Mouse (Mus musculus) left cerebral cortex, postnatal 25 days (tissue): ENCODE data around the gene Tpte. TPM values are rescaled to one million over a fixed set of nuclear protein-coding genes. Genes with fewer than 3 reads are reported as not detected.

Source experiments
- DNase-seq, 2 experiments: peaks; one replicate each; pipeline ENCODE4 v3.0.0; 2022; ENCODE audit warnings: low spot score in 2 of 2, mixed read lengths in 1 of 2
- intact Hi-C: fragments of 180-260 bp; cut with DNase I; formaldehyde crosslinking; loops from one replicate; pipeline ENCODE4 v1.15.1; 2025
- total RNA-seq, 2 experiments: library from RNA; stranded (reverse); gene quantifications; 2 replicates each; pipeline ENCODE4 v1.2.3; 2021

Gene Tpte
- total RNA-seq, 2 experiments from 2014 or later, result not detected

- intact Hi-C loops, result loop anchor here (1.0 kb wide), 1 partner anchor 219 kb away; no protein-coding TSS in a partner anchor
- no peak for DNase-seq
These were observed 128.7 kb downstream of the Tpte start for GRCm38 (mm10) chr8:22411971-22412370.

Other genes with a start within 250 kb of the Tpte start
- 1 to 10 TPM; 1.9 to 2.0 TPM for gene Atp7b, start 223.1 kb upstream of the Tpte start, total RNA-seq
- 10 to 100 TPM; 32.7 to 34.4 TPM for gene Alg11, start 222.7 kb upstream of the Tpte start, total RNA-seq
- gene Nek5, start 158.4 kb upstream of the Tpte start, total RNA-seq, result under 1 TPM in 1 of 2 experiments, not detected in 1; 0.16 TPM
- gene Nek3, start 117.0 kb upstream of the Tpte start, total RNA-seq, result 1 to 10 TPM; 1.8 to 1.9 TPM
- gene Ckap2, start 97.6 kb upstream of the Tpte start, total RNA-seq, result under 1 TPM; 0.57 to 0.85 TPM
- gene Vps36, start 90.6 kb upstream of the Tpte start, total RNA-seq, result 10 to 100 TPM; 26.0 to 28.1 TPM
- 1 to 10 TPM; 3.6 to 4.6 TPM for gene Thsd1, start 56.1 kb upstream of the Tpte start, total RNA-seq
- gene Slc25a15, start 115.2 kb downstream of the Tpte start, total RNA-seq, result 10 to 100 TPM; 11.0 to 13.5 TPM
- 10 to 100 TPM; 21.7 to 23.6 TPM for gene Mrps31, start 127.9 kb downstream of the Tpte start, total RNA-seq